Mouse (Mus musculus) limb, embryonic 11.5 days (tissue): ENCODE results near the gene Ppp2r2d. TPM values are rescaled to one million over a fixed set of nuclear protein-coding genes. Genes with fewer than 3 reads are reported as not detected.

ENCODE experiments used
- ATAC-seq: fragments of 200-750 bp; cut with Nextera tagmentation; 2 replicates; pipeline ENCODE4 v1.8.0; 2017; ENCODE audit warnings: low read depth; ENCODE audit not compliant: insufficient number of reproducible peaks, low FRiP score, low TSS enrichment
- DNase-seq: peaks from one replicate; pipeline ENCODE4 v3.0.0-alpha.2; 2015; ENCODE audit warnings: low spot score
- H3K27ac ChIP-seq: fragments of 300-500 bp; sonication (generic); replicated peaks from 2 replicates; pipeline ENCODE4 v1.5.1; 2014; ENCODE audit warnings: low read depth, mild to moderate bottlenecking, low read length
- H3K27me3 ChIP-seq: fragments of 300-500 bp; sonication (generic); 2 replicates; pipeline ENCODE4 v1.6.1; 2014; ENCODE audit warnings: mild to moderate bottlenecking, low read length, mixed read lengths; ENCODE audit not compliant: control insufficient read depth, insufficient read depth
- H3K36me3 ChIP-seq: fragments of 300-500 bp; sonication (generic); 2 replicates; pipeline ENCODE4 v1.6.1; 2014; ENCODE audit warnings: mild to moderate bottlenecking, low read length, moderate library complexity, mixed read lengths; ENCODE audit not compliant: control insufficient read depth, insufficient read depth
- H3K4me1 ChIP-seq: fragments of 300-500 bp; sonication (generic); 2 replicates; pipeline ENCODE4 v1.6.1; 2014; ENCODE audit warnings: low read length, mixed read lengths; ENCODE audit not compliant: control insufficient read depth, insufficient read depth
- H3K4me2 ChIP-seq: fragments of 300-500 bp; sonication (generic); 2 replicates; pipeline ENCODE4 v1.6.1; 2014; ENCODE audit warnings: low read depth, mild to moderate bottlenecking, moderate library complexity; ENCODE audit not compliant: severe bottlenecking
- H3K4me3 ChIP-seq: fragments of 300-500 bp; sonication (generic); 2 replicates; pipeline ENCODE4 v1.5.1; 2014; ENCODE audit warnings: low read depth, low read length
- H3K9ac ChIP-seq: fragments of 300-500 bp; sonication (generic); 2 replicates; pipeline ENCODE4 v1.6.1; 2014; ENCODE audit warnings: mild to moderate bottlenecking, low read length
- H3K9me3 ChIP-seq: fragments of 300-500 bp; sonication (generic); 2 replicates; pipeline ENCODE4 v1.6.1; 2016; ENCODE audit warnings: low read length; ENCODE audit not compliant: control insufficient read depth
- WGBS: fragments of 180-500 bp; shearing (Covaris S2); extraction: QIAGEN DNeasy Blood & Tissue Kit; methylation state at CpG from one replicate; pipeline ENCODE4 v1.1.7; 2014; 5-methylcytosine and 5-hydroxymethylcytosine counted together
- polyA plus RNA-seq: library from polyadenylated mRNA; unstranded; fragments of >200 nt; fragmentation: Nextera tagmentation; extraction: Ambion mirVana; gene quantifications from 2 replicates; pipeline ENCODE4 v1.2.1, GENCODE M21; 2014

The Ppp2r2d gene
- polyA plus RNA-seq, 1 experiment from 2014 or later = 70.1 TPM

- Histone ChIP-seq H3K4me2 (no peak overlapping the region), H3K9me3 (no peaks in the 10 kb centered on the region), H3K36me3 (peaks cover 11% of the 10 kb centered on the region; the same call in 1 of the 2 replicates), H3K27ac (no peak overlapping the region), H3K27me3 (no peaks in the 10 kb centered on the region), H3K9ac (no peak overlapping the region), H3K4me3 (no peak overlapping the region), H3K4me1 (peaks cover 8% of the 10 kb centered on the region; the same call in 1 of the 2 replicates)
- WGBS = 90% methylated on average over 4 of the region's 4 CpGs
- ATAC-seq = no peak
- DNase-seq = no peak
These were observed 22.4 kb downstream of the Ppp2r2d start for GRCm38 (mm10) chr7:138868316-138868715.

DNA sequence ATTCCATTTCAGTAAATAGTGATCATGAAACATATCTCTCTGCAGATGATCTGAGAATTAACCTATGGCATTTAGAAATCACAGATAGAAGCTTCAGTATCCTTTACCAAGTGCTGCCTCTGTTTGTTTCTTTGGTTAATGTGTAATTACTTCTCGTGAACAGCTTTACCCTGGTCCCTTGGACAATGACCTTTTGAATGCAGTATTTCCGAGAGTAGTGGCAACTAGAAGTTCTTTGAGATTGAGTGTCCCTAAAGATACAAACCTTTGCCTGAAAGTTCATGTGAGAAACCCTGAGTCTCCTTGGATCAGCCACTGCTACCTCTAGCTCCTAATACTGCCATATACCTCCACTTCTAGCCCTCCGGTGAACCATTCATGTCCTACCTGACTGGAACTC, 27.1 kb downstream of the Ppp2r2d start:
- Histone ChIP-seq H3K9me3 (no peaks in the 10 kb centered on the region), H3K4me1 (no peaks in the 10 kb centered on the region), H3K27ac (no peak overlapping the region), H3K36me3 (peaks cover 27% of the 10 kb centered on the region), H3K4me3 (no peak overlapping the region), H3K4me2 (no peak overlapping the region), H3K9ac (no peak overlapping the region), H3K27me3 (no peaks in the 10 kb centered on the region)
- WGBS = 93% methylated on average over 3 of the region's 3 CpGs
- no peak for DNase-seq
- no peak for ATAC-seq

DNA sequence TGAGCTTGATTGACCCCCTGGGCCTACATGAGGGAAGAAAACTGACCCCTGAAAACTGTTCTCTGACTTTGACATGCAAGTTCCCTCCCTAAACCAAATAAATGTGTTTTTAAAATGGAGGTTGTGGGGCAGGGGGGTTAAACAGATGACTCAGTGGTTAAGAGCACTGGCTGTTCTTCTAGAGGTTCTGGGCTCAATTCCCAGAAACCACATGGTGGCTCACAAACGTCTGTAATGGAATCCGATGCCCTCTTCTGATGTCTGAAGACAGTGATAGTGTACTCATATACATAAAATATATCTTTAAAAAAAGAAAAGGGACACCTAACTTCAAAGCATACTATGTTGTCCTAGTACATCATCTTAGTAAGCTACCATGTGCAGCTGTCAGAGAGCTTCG, 29.2 kb downstream of the Ppp2r2d start:
- WGBS = 84% methylated on average over 3 of the region's 3 CpGs

DNA sequence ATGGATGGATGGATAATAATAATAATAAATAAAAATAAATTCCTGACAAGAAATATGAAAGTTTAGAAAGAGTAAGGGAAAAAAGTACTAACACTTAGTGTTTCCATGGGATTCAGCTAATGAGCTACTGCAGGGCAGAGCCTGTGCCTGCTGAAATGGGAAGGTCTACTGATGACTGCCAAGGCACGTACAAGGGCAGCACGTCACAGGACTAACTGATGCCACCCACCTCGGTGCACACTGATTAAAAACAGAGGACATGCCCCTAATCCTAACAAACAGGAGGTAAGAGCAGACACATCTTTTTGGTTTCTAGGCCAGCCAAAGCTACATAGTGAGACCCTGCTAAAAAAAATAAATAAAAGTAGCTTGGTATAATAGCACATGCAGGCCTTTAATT, 37.8 kb downstream of the Ppp2r2d start:
- WGBS = 92% methylated on average over 3 of the region's 3 CpGs
- Histone ChIP-seq H3K9ac (no peak overlapping the region), H3K36me3 (peaks cover 14% of the 10 kb centered on the region; the same call in 1 of the 2 replicates), H3K4me1 (no peaks in the 10 kb centered on the region), H3K4me2 (no peak overlapping the region), H3K27ac (no peak overlapping the region), H3K4me3 (no peak overlapping the region), H3K27me3 (no peaks in the 10 kb centered on the region), H3K9me3 (no peaks in the 10 kb centered on the region)
- ATAC-seq (no peak), DNase-seq (no peak)

More for the DNA sequence above, 29.2 kb downstream of the Ppp2r2d start:
- H3K27me3 ChIP-seq = no peaks in the 10 kb centered on the region
- H3K9me3 ChIP-seq = no peaks in the 10 kb centered on the region
- H3K4me1 ChIP-seq = no peaks in the 10 kb centered on the region
- H3K27ac ChIP-seq = no peak overlapping the region
- H3K36me3 ChIP-seq = peaks cover 28% of the 10 kb centered on the region
- ATAC-seq (no peak), DNase-seq (no peak)
- no peak overlapping the region for H3K4me3 ChIP-seq
- no peak overlapping the region for H3K9ac ChIP-seq
- H3K4me2 ChIP-seq = no peak overlapping the region

DNA sequence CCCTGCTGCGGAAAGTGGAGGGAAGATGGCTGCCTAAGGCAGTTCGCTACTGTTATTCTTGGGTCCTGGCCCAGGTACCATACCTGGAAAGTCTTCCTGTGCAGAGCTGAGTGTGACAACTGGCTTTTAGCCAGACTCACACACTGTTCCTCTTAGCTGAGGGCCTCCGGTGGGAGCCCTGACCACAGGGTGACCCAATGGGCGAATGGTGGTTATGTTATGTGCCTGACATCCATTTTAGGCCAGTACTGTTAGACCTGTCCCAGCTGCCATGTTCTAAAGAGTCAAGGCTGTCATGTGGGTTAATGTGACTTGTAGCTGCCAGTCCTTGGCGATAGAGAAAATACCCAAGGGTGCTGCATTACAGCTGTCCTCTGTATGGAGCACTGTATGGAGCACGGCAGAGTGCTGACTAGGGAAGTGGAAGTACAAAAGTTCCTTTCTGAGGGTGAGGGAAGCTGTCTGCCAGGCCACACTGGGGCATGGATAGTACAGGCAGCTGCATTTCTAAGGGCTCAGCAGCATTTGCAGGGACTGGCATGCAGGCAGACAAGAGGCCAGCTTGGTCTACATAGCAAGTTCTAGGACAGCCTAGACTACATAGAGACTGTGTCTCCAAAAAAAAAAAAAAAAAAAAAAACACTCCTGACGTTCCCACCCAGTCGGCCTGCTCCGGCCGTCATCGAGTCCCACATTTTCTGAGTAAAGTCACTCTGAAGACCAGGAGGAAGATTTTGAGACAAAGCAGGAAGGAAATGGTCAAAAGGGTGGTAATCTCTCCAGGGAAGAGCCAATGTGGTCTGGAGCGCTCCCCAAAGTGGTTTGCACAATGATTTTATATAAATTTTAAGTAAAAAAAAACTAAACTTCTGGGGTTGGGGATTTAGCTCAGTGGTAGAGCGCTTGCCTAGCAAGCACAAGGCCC, 39.7 kb downstream of the Ppp2r2d start:
- Histone ChIP-seq H3K4me3 (no peak overlapping the region), H3K9ac (no peak overlapping the region), H3K4me2 (no peak overlapping the region), H3K36me3 (peaks cover 7% of the 10 kb centered on the region; the same call in 1 of the 2 replicates), H3K27ac (no peak overlapping the region), H3K9me3 (no peaks in the 10 kb centered on the region), H3K4me1 (no peaks in the 10 kb centered on the region), H3K27me3 (no peaks in the 10 kb centered on the region)
- 89% methylated on average over 13 of the region's 13 CpGs for WGBS
- DNase-seq = no peak
- ATAC-seq = no peak

- Histone ChIP-seq H3K9me3 (no peaks in the 10 kb centered on the region), H3K36me3 (peaks cover 10% of the 10 kb centered on the region), H3K9ac (no peak overlapping the region), H3K4me2 (no peak overlapping the region), H3K4me1 (no peaks in the 10 kb centered on the region), H3K27me3 (no peaks in the 10 kb centered on the region), H3K27ac (no peak overlapping the region), H3K4me3 (no peak overlapping the region)
- WGBS = 74% methylated on average over 2 of the region's 2 CpGs
- ATAC-seq (no peak), DNase-seq (no peak)
These were observed 52.2 kb downstream of the Ppp2r2d start for GRCm38 (mm10) chr7:138898122-138898521.

GRCm38 (mm10) chr7:138898743-138899142, 52.9 kb downstream of the Ppp2r2d start:
- 80% methylated on average over 4 of the region's 4 CpGs for WGBS
- Histone ChIP-seq H3K9me3 (no peaks in the 10 kb centered on the region), H3K4me1 (no peaks in the 10 kb centered on the region), H3K36me3 (peaks cover 6% of the 10 kb centered on the region), H3K9ac (no peak overlapping the region), H3K27me3 (no peaks in the 10 kb centered on the region), H3K27ac (no peak overlapping the region), H3K4me3 (no peak overlapping the region), H3K4me2 (no peak overlapping the region)
- ATAC-seq (no peak), DNase-seq (no peak)

GRCm38 (mm10) chr7:138903886-138904435, 58.1 kb downstream of the Ppp2r2d start:
- Histone ChIP-seq H3K36me3 (no peaks in the 10 kb centered on the region), H3K27ac (no peak overlapping the region), H3K4me2 (no peak overlapping the region), H3K27me3 (no peaks in the 10 kb centered on the region), H3K9ac (no peak overlapping the region), H3K4me1 (peaks cover 13% of the 10 kb centered on the region), H3K9me3 (no peaks in the 10 kb centered on the region), H3K4me3 (no peak overlapping the region)
- ATAC-seq (no peak), DNase-seq (no peak)
- 72% methylated on average over 7 of the region's 7 CpGs for WGBS
